Mouse (Mus musculus) midbrain, embryonic 15.5 days (tissue): ENCODE results near the gene Phf24. TPM values are rescaled to one million over a fixed set of nuclear protein-coding genes. Genes with fewer than 3 reads are reported as not detected.

Experiments used
- ATAC-seq: fragments of 200-750 bp; cut with Nextera tagmentation; replicated peaks from 2 replicates; pipeline ENCODE4 v1.8.0; 2017; ENCODE audit warnings: moderate TSS enrichment
- H3K27ac ChIP-seq: fragments of 300-500 bp; sonication (generic); 2 replicates; pipeline ENCODE4 v1.5.1; 2015; ENCODE audit warnings: mild to moderate bottlenecking, inconsistent platforms
- H3K27me3 ChIP-seq: fragments of 300-500 bp; sonication (generic); replicated peaks from 2 replicates; pipeline ENCODE4 v1.6.1; 2015; ENCODE audit warnings: inconsistent platforms
- H3K36me3 ChIP-seq: fragments of 300-500 bp; sonication (generic); replicated peaks from 2 replicates; pipeline ENCODE4 v1.6.1; 2015; ENCODE audit warnings: inconsistent platforms
- H3K4me1 ChIP-seq: fragments of 300-500 bp; sonication (generic); 2 replicates; pipeline ENCODE4 v1.6.1; 2015; ENCODE audit warnings: inconsistent platforms
- H3K4me2 ChIP-seq: fragments of 300-500 bp; sonication (generic); 2 replicates; pipeline ENCODE4 v1.6.1; 2015; ENCODE audit warnings: inconsistent platforms, mild to moderate bottlenecking, moderate library complexity
- H3K4me3 ChIP-seq: fragments of 300-500 bp; sonication (generic); 2 replicates; pipeline ENCODE4 v1.5.1; 2015; ENCODE audit warnings: mild to moderate bottlenecking, inconsistent platforms
- H3K9ac ChIP-seq: fragments of 300-500 bp; sonication (generic); 2 replicates; pipeline ENCODE4 v1.6.1; 2015; ENCODE audit warnings: mild to moderate bottlenecking, inconsistent platforms
- H3K9me3 ChIP-seq: fragments of 300-500 bp; sonication (generic); 2 replicates; pipeline ENCODE4 v1.6.1; 2016; ENCODE audit warnings: inconsistent platforms
- WGBS: fragments of 180-500 bp; shearing (Covaris S2); methylation state at CpG from one replicate; pipeline ENCODE4 v1.1.7; 2015; ENCODE audit warnings: mixed read lengths; 5-methylcytosine and 5-hydroxymethylcytosine counted together
- polyA plus RNA-seq: library from polyadenylated mRNA; unstranded; fragments of >200 nt; fragmentation: Nextera tagmentation; extraction: Ambion mirVana; gene quantifications from 2 replicates; pipeline ENCODE4 v1.2.1, GENCODE M21; 2015

The Phf24 gene
- polyA plus RNA-seq, 1 experiment from 2014 or later = 40.5 TPM

- ATAC-seq = no peak
- no peaks in the 10 kb centered on the region for H3K36me3 ChIP-seq
- H3K9me3 ChIP-seq = no peaks in the 10 kb centered on the region
- no peaks in the 10 kb centered on the region for H3K27me3 ChIP-seq
- no peak overlapping the region for H3K4me3 ChIP-seq
- H3K4me2 ChIP-seq = no peak overlapping the region
- peaks cover 29% of the 10 kb centered on the region for H3K4me1 ChIP-seq
- WGBS = 83% methylated on average over 9 of the region's 9 CpGs
- H3K9ac ChIP-seq = no peak overlapping the region
- no peak overlapping the region for H3K27ac ChIP-seq
Measured at GRCm38 (mm10) chr4:42920726-42921125, 4.3 kb downstream of the Phf24 start.

DNA sequence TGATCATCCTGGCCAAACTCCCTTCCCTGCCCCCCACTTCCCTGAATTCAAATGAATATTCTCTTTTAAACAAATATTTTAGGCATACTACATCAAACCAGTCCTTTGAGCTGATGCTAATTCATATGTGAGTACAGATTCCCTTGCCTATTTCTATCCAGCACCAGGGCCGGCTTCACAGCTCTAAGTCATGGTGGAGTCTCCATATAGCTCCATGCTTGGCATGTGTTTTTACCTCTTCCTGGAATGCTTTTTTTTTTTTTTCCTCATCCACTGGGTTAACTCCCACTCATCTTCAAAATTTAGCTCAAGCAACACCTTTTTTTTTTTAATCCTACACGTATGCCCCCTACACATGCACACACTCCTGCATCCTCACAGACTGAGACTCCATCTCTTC, 5.1 kb downstream of the Phf24 start:
- H3K4me3 ChIP-seq = no peak overlapping the region
- H3K27me3 ChIP-seq = no peaks in the 10 kb centered on the region
- H3K36me3 ChIP-seq = no peaks in the 10 kb centered on the region
- H3K9ac ChIP-seq = no peak overlapping the region
- no peaks in the 10 kb centered on the region for H3K9me3 ChIP-seq
- no peak overlapping the region for H3K4me2 ChIP-seq
- H3K4me1 ChIP-seq = peaks cover 23% of the 10 kb centered on the region
- H3K27ac ChIP-seq = no peak overlapping the region
- no peak for ATAC-seq
- 73% methylated on average over 2 of the region's 2 CpGs for WGBS

GRCm38 (mm10) chr4:42922056-42922455, 5.6 kb downstream of the Phf24 start:
- no peak overlapping the region for H3K4me3 ChIP-seq
- no peak overlapping the region for H3K4me2 ChIP-seq
- H3K4me1 ChIP-seq = peaks cover 21% of the 10 kb centered on the region; the same call in 1 of the 2 replicates
- H3K9me3 ChIP-seq = no peaks in the 10 kb centered on the region
- no peaks in the 10 kb centered on the region for H3K27me3 ChIP-seq
- no peaks in the 10 kb centered on the region for H3K36me3 ChIP-seq
- no peak for ATAC-seq
- H3K27ac ChIP-seq = 0 out of 2 replicates have a peak overlapping the region, but pooled peaks have one; percentile 22
- no peak overlapping the region for H3K9ac ChIP-seq
- WGBS = 45% methylated on average over 6 of the region's 6 CpGs

GRCm38 (mm10) chr4:42922461-42922860, 6.0 kb downstream of the Phf24 start:
- Histone ChIP-seq H3K27ac (0 out of 2 replicates have a peak overlapping the region, but pooled peaks have one; percentile 22), H3K36me3 (no peaks in the 10 kb centered on the region), H3K9ac (no peak overlapping the region), H3K4me2 (no peak overlapping the region), H3K4me1 (peaks cover 21% of the 10 kb centered on the region; the same call in 1 of the 2 replicates), H3K27me3 (no peaks in the 10 kb centered on the region), H3K9me3 (no peaks in the 10 kb centered on the region), H3K4me3 (no peak overlapping the region)
- 86% methylated on average over 8 of the region's 8 CpGs for WGBS
- ATAC-seq = no peak

DNA sequence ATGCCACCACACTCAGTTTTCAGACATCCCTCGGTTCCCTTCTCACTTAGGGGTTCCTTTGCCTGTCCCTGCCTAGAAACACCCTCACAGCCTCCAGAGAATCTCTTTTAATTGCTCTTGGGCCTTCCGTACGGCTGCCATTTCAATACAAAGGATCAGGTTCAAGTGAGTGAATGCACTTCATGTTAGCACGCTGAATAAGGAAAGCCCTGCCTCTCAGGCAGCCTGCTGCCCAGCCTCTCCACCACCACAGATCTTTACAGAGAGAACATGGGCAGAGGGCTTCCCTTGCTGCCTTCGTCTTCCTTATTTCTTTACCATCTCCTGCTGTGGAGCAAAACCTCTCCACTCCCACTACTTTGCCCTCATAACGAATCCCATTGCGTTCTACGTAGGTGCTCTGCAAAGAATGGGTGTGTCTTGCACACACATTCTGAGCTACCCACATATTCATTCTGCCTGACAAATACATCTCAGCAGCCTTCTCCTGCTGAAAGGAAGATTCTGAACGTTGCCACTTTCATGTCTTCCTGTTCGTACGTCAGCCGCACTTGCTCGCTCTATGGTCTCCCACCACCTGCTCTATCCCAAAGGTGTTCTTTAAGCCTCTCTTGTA, 7.7 kb downstream of the Phf24 start:
- WGBS = 69% methylated on average over 13 of the region's 13 CpGs
- Histone ChIP-seq H3K4me1 (peaks cover 9% of the 10 kb centered on the region; the same call in 1 of the 2 replicates), H3K9me3 (no peaks in the 10 kb centered on the region), H3K9ac (no peak overlapping the region), H3K4me2 (no peak overlapping the region), H3K27ac (no peak overlapping the region), H3K27me3 (no peaks in the 10 kb centered on the region), H3K4me3 (no peak overlapping the region), H3K36me3 (no peaks in the 10 kb centered on the region)
- no peak for ATAC-seq

DNA sequence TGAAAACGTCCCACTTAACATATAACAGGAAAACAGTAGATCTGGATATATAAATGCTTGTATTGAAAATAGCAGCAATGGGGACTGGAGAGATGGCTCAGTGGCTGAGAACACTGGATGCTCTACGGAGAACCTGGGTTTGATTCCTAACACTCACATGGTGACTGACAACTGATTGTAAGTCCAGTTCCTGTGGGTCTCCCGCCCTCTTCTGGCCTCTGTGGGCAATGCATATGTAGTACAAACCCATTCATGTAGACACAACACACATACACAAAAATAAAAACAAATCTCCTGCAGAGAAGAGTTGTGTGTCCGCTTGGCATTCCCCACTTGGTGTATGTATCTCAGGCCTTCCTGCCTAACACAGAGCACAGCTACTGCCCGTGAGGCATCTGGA, 11.7 kb downstream of the Phf24 start:
- 0 out of 2 replicates have a peak, but pooled peaks cover 4% of the 10 kb centered on the region for H3K4me1 ChIP-seq
- H3K4me3 ChIP-seq = no peak overlapping the region
- H3K4me2 ChIP-seq = no peak overlapping the region
- no peaks in the 10 kb centered on the region for H3K36me3 ChIP-seq
- H3K27me3 ChIP-seq = no peaks in the 10 kb centered on the region
- WGBS = 82% methylated on average over 5 of the region's 5 CpGs
- no peak overlapping the region for H3K9ac ChIP-seq
- no peak overlapping the region for H3K27ac ChIP-seq
- no peak for ATAC-seq
- H3K9me3 ChIP-seq = no peaks in the 10 kb centered on the region

DNA sequence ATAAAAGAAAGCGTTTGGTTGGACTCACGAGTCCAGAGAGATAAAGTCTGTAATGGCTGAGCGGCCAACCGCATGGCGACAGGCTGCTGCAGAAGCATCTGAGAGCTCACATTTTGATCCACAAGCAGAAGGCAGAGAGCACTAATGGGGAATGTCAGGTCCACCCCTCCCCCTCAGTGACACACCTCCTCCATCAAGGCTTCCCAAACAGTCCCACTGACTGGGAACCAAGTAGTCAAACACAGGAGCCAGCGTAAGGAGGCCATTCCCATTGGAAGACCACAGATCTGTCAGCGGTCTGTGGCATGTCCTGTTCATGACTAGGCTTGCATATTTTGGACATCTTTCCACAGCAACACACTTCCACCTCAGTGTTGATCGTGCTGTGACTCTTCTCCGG, 12.5 kb downstream of the Phf24 start:
- no peak for ATAC-seq
- no peaks in the 10 kb centered on the region for H3K36me3 ChIP-seq
- H3K27ac ChIP-seq = no peak overlapping the region
- H3K4me2 ChIP-seq = no peak overlapping the region
- no peak overlapping the region for H3K9ac ChIP-seq
- no peaks in the 10 kb centered on the region for H3K27me3 ChIP-seq
- WGBS = 93% methylated on average over 9 of the region's 9 CpGs
- no peak overlapping the region for H3K4me3 ChIP-seq
- H3K9me3 ChIP-seq = no peaks in the 10 kb centered on the region
- 0 out of 2 replicates have a peak, but pooled peaks cover 4% of the 10 kb centered on the region for H3K4me1 ChIP-seq

DNA sequence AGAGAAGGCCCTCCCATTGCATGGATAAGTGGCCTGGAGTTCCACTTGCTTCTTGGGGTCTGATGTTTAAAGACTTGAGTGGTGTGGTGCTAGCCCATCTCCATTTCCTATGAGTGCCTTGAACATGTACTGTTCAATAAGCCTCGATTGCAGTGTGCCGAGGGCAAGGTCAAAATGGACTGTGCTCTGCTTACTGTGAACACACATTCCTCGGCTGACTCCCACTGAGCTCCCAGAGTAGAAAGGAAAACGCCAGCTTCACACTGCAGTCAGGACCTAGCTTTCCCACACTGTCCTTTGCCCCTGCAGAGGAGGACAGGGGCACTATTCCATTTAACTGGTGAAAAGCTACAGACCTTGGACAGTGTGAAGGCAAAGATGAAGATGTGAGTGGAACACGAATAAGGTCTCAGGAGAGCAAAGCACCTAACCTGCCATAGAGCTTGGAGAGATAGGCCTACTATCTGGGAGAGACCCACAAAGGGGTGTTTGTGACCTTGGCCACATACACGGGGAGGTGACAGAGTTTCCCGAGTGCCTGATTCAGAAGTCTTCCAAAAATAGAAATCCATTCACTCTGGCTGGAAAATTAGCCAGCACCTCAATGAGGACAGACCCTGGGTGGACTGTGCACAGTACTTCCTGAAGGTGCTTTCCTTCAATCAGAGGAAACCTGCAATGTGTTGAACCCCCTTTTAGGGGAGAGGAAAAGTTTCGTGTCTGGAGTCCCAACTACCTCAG, 15.9 kb downstream of the Phf24 start:
- WGBS = 63% methylated on average over 8 of the region's 8 CpGs
- no peak overlapping the region for H3K4me2 ChIP-seq
- no peak for ATAC-seq
- H3K36me3 ChIP-seq = 0 out of 2 replicates have a peak, but pooled peaks cover 4% of the 10 kb centered on the region
- H3K9ac ChIP-seq = no peak overlapping the region
- no peak overlapping the region for H3K4me3 ChIP-seq
- H3K4me1 ChIP-seq = no peaks in the 10 kb centered on the region
- no peak overlapping the region for H3K27ac ChIP-seq
- no peaks in the 10 kb centered on the region for H3K27me3 ChIP-seq
- no peaks in the 10 kb centered on the region for H3K9me3 ChIP-seq

DNA sequence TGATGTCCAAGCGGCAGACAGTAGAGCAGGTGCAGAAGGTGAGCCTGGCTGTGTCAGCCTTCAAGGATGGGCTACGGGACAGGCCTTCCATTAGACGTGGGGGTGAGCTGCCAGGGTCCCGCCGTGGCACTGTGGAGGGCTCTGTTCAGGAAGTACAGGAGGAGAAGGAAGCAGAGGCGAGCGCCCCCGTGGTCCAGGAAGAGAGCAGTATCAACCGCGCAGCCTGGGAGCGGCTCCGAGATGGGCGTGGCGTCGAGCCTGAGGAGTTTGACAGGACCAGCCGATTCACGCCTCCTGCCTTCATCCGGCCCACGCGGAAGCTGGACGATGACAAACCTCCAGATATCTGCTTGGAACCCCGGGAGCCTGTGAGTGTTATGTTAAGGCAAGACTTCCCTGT, 17.2 kb downstream of the Phf24 start:
- Histone ChIP-seq H3K9me3 (no peaks in the 10 kb centered on the region), H3K4me1 (no peaks in the 10 kb centered on the region), H3K36me3 (0 out of 2 replicates have a peak, but pooled peaks cover 4% of the 10 kb centered on the region), H3K9ac (no peak overlapping the region), H3K4me2 (peak overlapping the region; percentile 21), H3K4me3 (no peak overlapping the region), H3K27ac (no peak overlapping the region), H3K27me3 (no peaks in the 10 kb centered on the region)
- WGBS = 10% methylated on average over 22 of the region's 22 CpGs
- 0 out of 2 replicates have a peak, but pooled peaks have one; percentile 50 for ATAC-seq

DNA sequence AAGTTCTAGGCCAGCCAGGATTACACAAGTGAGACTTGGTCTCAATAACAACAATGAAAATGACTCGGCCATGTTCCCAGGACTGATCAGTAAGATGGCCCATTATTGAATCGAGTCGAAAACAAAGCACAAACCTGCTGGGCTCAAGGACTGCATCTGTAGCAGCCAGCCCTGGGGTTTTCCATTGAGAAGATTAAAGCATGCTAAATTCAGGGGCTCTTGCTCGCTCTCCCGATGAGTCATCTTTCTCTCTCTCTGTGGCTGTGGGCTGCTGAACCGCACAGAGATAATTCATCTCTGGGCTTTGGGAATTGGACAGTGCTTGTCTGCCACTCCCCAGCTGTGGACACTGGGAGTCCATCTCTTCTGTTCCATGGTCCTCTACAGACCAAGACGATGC, 24.9 kb downstream of the Phf24 start:
- Histone ChIP-seq H3K27ac (no peak overlapping the region), H3K4me3 (no peak overlapping the region)
- WGBS = 60% methylated on average over 7 of the region's 7 CpGs

DNA sequence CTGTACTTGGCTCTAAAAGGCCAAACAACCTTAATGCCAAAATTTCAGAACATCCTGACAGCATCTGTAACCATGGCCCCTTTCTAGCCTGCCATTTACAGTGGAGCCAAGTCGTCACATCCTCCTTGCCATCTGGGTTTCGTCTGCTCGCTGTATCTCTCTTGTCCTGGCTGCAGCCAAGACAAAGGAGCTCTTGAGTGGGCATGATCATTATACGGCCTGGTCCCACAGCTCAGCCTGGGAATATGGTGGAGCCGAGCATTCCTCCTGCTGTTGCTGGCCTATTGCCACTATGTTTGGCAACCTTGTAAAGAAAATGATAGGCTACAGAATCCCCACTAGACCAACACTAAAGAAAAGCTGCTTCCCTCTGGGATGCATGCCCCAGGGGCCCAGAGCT, 26.9 kb downstream of the Phf24 start:
- Histone ChIP-seq H3K4me2 (no peak overlapping the region), H3K9ac (no peak overlapping the region), H3K36me3 (peaks cover 6% of the 10 kb centered on the region; the same call in 1 of the 2 replicates), H3K9me3 (no peaks in the 10 kb centered on the region), H3K4me3 (no peak overlapping the region), H3K4me1 (peaks cover 29% of the 10 kb centered on the region), H3K27ac (0 out of 2 replicates have a peak overlapping the region, but pooled peaks have one; percentile 4), H3K27me3 (no peaks in the 10 kb centered on the region)
- WGBS = 66% methylated on average over 5 of the region's 5 CpGs
- ATAC-seq = no peak

More for the DNA sequence above, 24.9 kb downstream of the Phf24 start:
- Histone ChIP-seq H3K36me3 (peaks cover 6% of the 10 kb centered on the region; the same call in 1 of the 2 replicates), H3K4me2 (no peak overlapping the region), H3K4me1 (peaks cover 9% of the 10 kb centered on the region), H3K27me3 (no peaks in the 10 kb centered on the region), H3K9ac (no peak overlapping the region), H3K9me3 (no peaks in the 10 kb centered on the region)
- no peak for ATAC-seq

- WGBS = 88% methylated on average over 9 of the region's 9 CpGs
- no peak for ATAC-seq
- H3K36me3 ChIP-seq = peaks cover 6% of the 10 kb centered on the region; the same call in 1 of the 2 replicates
Measured at GRCm38 (mm10) chr4:42944185-42944584, 27.7 kb downstream of the Phf24 start.

More at GRCm38 (mm10) chr4:42944185-42944584, 27.7 kb downstream of the Phf24 start:
- Histone ChIP-seq H3K4me2 (no peak overlapping the region), H3K9me3 (no peaks in the 10 kb centered on the region), H3K9ac (no peak overlapping the region), H3K27me3 (no peaks in the 10 kb centered on the region), H3K27ac (no peak overlapping the region), H3K4me3 (no peak overlapping the region), H3K4me1 (peaks cover 37% of the 10 kb centered on the region)
